Mouse (Mus musculus) brain, embryonic 14.5 days (tissue): ENCODE results near the gene Setd1b.

Experiments
- CTCF ChIP-seq: fragments of 200-500 bp; IDR thresholded peaks from 2 replicates; pipeline ENCODE4 v1.5.1; 2012; ENCODE audit warnings: inconsistent platforms, mild to moderate bottlenecking, moderate library complexity, borderline replicate concordance; ENCODE audit not compliant: insufficient read depth, insufficient read length; ENCODE audit errors: extremely low read depth
- POLR2A ChIP-seq: fragments of 200-500 bp; IDR thresholded peaks from 2 replicates; pipeline ENCODE4 v1.6.1; 2012; ENCODE audit warnings: mild to moderate bottlenecking, inconsistent platforms, borderline replicate concordance; ENCODE audit not compliant: poor library complexity, insufficient read depth, insufficient read length, severe bottlenecking; ENCODE audit errors: extremely low read depth

DNA sequence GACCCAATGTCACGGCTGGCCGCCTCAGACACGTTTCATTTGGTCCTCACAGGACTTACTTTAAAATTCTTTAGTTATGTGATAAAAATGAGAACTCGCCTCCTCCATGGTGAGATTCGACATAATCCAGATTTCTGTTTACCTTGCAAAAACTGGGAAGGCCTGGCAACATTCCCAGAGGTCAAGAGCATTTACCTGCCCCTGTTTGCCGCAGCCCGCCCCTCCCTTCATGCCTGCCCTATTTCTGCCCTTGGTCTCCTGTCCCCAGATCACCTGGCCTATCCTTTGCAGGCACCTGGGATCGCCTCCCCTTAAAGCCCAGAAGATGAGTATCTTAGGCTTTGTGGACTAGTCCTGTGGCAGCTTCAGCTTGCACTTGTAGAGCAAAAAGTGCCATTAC lies 24.2 kb upstream of the Setd1b start:
- TF ChIP-seq CTCF (no peak), POLR2A (no peak)
